Mouse (Mus musculus) thymus, postnatal 25 days (tissue): ENCODE measurements at regions not wholly inside any gene's neighbourhood (a gene's known extent, or its start where the extent isn't known, plus 50 kb on each side); places are given as distances from the start of the nearest gene placed in this dataset.

Experiments used
- DNase-seq: peaks from one replicate; pipeline ENCODE4 v3.0.0; 2022

DNA sequence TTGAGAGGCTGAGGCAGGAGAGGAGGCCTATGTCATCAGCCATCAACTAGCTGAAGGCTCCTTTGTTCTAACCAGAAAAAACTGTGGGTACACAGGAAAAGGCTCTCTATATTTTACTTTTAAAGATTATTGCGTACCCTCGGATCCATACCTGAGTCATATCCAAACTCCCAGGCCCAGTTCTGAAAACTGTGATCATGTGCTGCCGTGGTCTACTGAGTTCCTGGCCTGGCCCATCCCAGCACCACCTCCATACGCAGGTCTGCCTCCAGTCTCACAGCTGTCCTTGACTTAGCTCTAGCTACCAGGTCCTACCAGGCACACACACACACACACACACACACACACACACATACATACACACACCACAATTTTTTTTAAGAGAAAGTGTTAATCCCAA lies 87.0 kb upstream of the Hs6st1 start:
- no peak for DNase-seq

DNA sequence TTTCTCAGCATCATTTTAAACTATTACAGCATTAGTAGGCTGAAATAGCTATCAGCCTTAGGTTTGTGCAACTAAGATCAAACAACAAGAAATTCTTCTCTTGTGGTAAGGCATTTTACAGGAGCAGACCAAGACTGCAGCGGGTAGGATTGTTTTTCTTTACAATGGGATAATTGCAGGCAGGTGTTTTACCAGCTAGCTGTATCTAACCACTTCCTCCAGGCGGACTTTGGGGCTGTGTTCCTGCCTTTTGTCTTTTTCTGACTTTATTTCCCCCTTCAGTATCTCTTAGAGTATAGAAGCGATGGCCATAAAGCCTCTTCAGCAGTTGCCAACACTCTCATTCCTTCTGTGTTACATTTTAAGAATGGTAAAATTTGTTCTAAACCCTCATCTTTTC lies 84.8 kb upstream of the Hs6st1 start:
- DNase-seq = peak; percentile 43

DNA sequence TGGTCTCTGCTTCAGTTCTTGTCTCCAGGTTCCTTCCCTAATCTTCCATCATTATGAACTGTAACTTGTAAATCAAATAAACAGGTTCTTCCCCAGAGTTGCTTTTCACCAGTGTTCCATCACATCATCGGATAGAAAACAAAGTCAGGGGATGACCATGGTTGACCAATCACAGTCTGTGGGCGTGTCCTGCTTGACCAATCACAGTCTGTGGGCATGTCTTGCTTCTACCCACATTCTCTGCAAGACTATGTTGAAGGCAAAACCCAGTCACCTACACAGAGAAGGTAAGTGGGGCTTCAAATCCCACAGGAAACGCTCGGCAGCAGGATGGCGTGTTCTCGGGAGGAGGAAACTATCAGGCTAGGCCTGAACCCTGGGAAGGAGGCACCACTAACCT lies 82.9 kb upstream of the Hs6st1 start:
- no peak for DNase-seq

DNA sequence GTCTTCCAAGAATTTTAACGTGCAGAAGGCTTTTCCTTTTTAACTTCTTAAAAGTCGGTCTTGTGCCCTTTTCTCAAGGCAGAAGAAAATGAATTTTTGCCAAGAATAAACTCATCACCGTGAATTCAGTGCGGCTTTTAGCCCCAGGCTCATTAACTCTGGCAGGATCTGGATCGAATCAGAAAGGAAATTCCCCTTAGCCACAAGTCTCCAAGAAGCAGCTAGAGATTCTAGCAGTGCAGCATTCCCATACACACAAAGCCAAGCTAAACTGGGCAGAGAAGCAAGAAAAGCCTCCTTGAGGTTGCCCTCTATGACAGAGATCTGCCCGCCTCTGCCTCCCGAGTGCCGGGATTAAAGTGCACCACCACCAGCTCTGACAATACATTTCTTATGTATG lies 81.5 kb upstream of the Hs6st1 start:
- DNase-seq = no peak

DNA sequence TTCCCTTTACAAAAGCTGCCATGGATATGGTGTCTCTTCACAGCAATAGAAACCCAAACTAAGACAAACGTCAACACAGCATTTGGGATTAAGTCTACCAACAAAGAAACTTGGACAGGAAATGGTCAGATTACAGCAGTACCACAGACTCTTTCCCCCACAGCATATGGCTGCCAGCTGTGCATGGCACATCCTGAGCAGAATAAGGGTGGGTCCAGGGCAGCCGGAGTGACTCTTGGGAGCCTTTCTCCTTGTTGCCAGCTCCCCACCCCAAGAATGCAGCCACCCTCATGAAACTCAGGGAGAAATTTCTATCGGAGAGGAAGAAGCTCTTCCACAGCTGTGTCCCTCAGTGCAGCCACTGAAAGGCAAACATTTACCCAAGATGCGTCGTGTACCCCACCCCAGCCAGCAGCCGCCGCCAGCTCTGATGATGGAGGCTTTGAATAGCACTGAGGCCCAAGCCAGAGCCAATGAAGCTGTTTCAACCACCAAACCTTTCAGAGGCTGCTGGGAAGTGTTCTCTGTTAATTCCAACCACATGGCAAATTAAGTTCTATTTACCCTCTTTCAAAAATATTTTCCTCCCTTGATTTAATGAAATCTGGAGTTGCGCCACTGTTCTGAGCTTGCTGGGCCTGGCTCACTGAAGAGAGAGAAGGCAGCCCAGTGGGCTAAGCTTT lies 75.8 kb upstream of the Hs6st1 start:
- DNase-seq = no peak

DNA sequence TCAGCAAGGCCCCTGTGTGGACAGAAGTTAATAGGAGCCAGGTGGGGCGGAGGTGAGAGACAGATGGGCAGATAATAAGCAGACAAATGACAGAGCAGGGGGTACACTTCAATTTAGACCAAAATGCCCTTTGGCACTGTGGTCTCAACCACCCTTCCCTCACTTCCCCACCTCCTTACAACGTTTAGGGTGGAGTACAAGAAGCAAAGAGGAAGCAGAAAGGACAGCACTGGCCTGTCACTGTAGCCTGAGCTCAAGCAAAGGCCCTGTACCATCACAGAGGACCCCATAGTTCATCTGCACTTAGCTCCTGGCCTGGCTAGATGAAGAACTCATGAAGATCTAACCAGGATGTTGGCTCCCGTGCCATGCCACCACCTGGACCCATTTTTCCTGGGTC lies 75.3 kb upstream of the Hs6st1 start:
- no peak for DNase-seq

DNA sequence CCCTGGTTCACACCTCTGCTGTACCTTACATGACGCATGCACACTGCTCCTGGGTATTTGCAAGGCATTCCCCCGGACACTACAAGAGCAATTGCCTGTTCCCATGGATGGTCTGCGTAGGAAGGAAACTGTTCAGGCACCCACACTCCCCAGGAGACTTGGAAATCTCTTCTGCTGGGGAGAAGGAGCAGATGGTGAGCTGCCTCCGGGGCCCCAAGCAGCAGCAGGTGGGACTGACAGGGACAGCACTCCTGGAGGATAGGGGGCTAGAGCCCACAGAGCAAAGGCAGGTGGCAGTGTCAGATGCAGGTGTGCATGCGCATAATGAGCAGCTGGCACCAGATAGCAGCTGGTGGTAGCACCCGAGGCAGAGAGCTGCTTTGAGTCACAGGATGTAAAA lies 72.5 kb upstream of the Hs6st1 start:
- DNase-seq = peak; percentile 42

DNA sequence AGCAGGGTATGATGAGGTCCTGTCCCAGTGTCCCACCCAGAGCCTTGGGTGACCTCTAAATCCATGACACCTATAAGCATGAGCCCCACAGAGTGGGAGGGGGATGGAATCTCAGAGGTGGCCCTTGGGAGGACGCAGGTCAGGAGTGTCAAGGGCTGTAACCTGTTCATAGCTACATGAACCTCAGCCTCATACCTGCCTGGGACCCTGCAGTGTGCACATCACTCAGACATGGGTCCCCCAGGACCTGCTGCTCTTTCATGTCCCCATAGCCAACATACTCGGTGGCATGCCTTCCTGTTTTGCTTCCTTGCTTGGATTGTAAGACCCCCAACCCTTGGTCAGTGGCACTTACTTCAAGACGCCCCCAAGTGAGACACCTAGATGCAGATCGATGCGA lies 66.9 kb upstream of the Hs6st1 start:
- DNase-seq = no peak

DNA sequence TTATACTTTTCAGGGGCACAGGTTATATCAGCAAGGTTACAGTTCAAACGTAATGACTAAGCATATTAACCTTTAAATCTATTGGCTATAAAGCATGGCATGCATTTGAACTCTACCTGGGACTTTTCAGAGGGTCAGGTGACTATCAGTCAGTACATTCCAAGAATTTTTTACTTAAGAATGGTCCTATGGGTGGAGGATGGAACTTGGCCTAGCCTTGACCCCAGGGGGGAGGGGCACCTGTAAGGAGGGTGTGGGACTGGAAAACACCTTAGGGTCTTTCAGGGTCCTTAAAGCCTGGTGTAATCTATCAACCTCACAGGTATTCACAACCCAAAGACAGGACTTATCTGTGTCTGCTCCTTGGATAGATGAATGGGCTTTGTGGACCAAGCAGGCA lies 66.4 kb upstream of the Hs6st1 start:
- DNase-seq = no peak

DNA sequence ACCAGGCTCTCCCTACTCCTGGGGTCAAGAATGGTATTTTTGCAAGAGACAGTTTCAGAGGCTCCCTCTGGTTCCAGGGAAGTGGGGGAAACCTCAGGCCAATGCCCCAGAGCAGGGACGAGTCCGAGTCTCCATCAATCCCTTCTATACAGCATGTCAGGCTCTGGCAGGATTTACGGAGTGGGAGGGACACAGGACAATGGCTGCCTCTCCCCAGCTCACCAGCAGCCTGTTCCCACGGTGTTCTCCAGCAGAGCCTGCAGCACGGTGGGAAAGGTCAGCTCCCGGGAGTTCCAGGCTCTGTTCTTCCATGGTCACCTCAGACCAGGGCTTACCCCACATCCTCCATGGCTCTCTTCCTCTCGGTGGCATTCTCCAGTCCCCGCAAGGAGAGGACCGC lies 64.6 kb upstream of the Hs6st1 start:
- no peak for DNase-seq

DNA sequence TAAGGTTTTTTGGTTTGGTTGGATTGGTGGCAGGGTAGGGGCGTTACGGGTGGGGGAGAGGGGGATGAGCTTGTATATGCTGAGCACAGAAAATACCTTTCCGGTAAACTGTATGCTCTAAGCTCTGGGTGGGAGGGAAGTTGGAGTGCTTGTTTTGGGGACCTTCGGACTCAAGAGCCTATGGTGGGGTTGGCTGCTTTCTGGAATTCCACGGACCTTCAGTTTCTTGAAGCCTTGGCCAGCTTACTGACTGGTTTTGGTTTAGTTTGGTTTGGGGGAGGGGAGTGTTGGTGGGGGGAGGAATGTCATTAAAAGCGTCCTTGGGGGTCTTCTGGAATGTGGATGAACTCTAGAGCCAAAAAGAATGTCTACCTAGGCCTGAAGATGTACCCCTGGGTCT lies 59.6 kb upstream of the Hs6st1 start:
- DNase-seq = no peak

DNA sequence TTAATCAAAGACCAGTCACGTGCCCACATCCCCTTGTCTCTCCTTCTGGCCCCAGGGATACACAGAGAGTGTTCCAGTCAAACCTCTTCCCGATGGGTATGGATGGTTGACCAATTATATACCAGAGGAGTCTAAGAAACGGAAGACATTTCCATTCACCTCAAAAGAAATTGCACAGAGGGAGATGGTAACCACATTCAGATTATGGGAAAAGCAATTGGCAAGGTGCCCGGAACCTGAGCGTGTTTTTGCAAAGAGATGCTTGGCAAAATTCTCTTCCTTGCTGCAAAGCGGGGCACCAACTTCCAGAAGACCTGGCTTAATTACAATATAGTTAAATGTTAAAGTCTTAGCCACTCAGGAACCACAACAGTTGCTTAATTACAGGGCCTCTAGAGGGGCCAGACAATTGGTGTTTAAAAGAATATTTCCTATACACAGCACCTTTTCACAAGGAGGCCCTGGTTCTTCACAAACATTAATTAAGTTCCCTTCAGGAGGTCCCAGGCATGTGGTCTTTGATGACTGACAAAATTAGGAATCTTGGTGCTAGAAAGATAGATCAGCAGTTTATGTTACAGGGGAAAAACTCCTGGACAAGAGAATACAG lies 59.1 kb upstream of the Hs6st1 start:
- DNase-seq = no peak

DNA sequence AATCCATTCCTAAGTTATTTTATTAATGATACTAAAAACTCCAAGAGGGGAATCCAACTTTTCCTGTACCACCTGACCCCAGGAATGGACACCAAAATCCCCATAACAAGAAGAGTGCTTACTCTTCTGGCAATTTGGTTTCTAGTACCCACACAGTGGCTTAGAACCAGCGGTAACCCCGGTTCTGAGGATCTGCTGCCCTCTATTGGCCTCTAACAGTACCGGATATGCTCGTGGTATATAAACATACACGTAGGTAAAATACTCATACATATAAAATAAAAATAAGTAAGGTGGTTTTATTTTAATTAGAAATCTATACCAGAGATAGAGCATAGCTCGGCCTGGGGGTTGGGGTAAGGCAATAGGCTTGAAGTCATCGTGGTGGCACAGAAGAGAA lies 58.0 kb upstream of the Hs6st1 start:
- DNase-seq = no peak

DNA sequence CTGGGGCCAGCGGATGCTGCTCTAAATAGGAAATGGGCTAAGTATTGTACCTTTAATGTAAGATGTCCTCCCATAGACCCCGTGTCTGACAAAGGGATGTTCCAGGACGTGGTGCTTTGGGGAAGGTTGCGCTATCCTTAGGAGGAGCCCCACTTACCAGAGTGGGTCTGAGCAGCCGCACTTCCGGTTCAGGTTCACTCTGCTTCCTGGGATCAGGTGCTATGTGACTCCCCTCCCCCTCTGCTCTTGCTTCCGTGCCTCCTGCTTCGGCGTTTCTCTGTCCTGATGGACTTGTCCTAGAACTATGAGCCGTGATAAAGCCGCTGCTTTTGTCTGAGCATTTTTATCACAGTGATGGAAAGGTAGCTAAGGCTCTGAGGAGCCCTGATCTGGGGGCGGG lies 57.4 kb upstream of the Hs6st1 start:
- DNase-seq = no peak

DNA sequence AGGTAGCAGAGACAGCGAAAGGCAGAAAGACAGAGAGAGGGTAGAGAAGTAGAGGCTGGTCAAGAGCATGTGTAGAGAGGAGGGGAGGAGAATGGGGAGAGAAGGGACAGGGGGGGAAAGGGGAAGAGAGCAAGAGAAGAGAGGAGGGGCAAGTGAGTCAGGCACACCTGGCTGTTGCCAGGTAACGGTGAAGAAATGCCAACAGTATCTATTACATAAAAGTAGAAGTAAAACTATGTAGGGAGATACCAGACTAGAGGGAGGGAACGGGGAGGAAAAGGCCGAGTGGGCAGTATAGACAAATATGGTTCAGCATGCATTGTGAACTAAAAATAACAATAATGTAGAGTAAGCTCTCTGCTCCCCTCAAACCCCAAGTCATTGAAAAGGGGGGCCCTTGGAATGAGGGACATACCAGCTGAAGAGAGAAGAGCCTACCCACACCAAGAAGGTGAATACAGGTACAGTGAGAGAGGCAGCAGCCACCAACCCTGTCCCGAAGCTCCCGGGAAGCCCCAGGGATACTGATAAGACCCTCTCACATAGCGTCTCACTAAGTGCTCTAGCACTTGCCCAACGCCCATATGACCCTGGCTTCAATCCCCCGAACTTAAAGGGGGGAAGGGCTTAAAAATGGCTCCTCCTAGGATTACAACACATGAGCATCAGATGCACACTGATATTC lies 56.0 kb upstream of the Hs6st1 start:
- DNase-seq = no peak

DNA sequence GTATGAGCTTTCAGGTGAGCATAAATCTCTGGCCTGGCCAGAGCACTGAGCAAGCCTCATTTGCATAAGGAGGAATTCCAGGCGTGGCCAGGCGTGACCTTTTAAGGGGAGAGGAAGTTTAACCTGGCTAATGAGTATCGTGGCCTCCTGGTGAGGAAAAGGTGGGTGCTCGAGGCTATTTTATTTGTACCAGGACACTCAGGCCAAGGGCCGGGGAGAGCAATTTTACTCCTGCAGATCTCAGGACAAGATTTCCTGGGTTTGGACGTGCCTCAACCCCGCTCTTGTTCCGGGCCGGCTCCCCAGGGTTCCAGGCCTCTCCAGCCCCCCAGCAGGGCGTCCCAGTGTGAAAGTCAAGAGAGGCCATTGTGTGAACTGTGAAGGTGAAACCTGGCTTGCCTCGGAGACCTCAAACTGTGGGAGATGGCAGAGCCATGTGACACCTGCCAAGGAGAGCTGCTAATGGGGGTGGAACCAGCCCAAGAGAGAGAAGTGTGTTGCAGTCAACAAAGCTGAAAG lies 54.3 kb upstream of the Hs6st1 start:
- no peak for DNase-seq

DNA sequence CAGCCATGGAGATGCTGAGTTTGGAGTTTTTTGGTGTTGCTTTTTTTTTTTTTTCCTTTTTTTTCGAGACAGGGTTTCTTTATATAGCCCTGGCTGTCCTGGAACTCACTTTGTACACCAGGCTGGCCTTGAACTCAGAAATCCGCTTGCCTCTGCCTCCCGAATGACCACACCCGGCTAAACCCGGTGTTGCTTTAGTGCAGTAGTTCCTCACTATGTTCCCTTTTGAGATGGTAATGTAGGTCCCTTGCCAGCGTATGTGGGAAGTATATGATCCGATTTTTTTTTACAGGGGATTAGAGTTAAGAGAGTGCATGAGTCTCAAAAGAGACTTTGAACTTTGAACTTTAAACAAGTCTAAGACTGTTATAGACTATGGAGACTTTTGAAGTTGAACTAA lies 53.8 kb upstream of the Hs6st1 start:
- no peak for DNase-seq

DNA sequence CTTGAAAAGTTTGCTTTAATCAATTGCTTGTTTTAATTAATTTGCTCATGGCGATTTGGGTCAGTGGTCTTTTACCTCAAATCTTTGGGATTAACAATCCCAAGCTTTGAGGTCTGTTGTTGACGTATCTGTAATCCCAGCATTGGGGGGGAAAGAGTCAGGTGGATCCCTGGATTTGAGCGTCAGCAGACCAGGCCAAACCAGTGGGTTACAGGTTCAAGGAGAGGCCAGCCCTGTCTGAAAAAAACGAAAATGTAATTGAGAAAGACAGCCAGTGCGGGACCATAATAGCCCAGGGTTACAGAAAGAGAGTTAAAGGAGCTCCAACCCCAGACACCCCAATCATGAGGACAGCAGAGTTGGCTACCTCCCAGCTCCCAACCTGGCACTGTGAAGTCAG lies 53.0 kb upstream of the Hs6st1 start:
- DNase-seq = no peak

DNA sequence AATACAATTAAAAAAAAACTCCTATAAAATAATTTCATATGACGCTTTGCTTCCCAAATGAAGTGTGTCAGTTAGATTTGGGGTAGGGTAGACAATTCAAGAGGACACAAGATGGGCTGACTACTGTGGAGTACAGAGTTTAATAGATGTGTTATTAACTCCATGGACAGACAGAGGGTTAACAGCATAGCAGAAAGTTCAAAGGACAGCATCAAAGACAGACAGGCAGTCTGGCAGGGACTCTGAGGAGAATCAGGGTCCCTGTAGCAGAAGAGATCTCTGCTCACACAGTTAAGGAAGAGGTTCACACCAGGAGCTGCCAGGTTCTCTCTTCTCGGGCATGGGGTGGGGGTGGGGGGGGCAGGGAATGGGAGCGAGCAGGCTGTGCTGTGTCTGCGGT lies 51.6 kb upstream of the Hs6st1 start:
- no peak for DNase-seq

DNA sequence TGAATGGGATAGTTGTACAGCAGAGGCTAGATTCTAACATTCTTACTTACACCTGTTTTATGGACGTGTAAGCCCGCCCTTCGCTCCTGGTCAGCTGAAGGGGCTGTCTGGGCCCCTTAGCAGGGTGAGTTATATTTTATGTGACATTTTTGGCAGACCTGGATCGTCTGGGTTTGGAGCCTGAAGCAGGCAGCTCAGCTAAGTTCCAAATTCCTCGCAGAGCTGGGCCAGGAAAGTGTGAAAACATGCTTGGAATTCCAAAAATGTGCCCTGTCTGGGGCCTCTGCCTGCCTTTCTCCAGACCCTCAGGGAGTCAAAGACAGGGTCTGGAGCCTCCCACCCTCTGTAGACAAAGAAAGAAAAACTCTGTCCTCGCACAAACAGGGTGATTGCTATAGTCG lies 51.1 kb upstream of the Hs6st1 start:
- DNase-seq = no peak

DNA sequence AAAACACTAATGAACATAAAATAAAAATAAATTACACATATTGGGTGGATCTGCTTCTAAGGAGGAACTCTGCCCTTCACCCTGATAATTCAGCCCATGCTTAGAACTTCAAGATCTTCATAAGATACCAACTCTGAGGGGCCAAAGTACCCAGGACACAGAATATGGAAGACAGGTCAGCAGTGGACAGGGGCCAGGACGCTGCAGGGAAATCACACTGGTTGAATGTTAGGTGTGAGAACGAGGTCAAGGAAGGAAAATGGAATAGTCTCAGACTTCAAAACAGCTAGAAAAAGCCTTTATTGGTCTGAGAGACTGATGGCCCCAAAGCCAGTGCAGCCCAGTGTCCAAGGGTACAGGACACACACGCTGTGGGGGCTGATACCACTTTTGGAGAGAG lies 50.5 kb upstream of the Hs6st1 start:
- no peak for DNase-seq
